Mouse (Mus musculus) right cerebral cortex, postnatal 10 days (tissue): ENCODE measurements around the gene Btrc.
"Not testable (repeated sequence)": the region's sequence is repeated elsewhere in the genome, so short reads cannot be mapped to it uniquely, and the experiment has no call there.

ENCODE experiments used
- DNase-seq, 2 experiments: peaks; one replicate each; pipeline ENCODE4 v3.0.0; 2021; ENCODE audit warnings: low spot score in 2 of 2

Btrc gene

DNA sequence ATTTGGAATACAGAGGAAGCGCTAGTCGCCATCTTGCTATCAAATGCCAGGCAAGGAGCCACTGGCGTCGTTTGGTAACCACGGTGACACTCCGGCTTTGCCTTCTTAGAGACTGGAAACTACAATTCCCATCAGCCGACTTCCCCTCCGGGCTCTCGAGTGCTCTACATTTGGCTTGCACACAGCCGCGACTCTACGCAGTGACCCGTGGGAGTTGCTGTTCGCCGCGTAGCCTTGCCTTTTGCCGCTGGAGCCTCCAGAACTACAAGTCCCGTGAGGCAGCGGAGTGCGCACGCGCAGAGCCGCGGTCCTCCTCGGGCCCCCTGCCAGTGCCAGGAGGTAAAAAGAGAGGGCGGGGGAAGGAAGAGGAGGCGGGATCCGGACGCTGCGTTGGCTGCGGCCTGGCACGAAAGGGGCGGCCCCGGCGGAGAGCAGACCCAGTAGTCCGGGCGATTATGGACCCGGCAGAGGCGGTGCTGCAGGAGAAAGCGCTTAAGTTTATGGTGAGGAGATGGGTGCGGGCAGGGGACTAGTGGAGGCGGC lies at the start of gene Btrc:
TSS of gene Btrc (plus strand) at position 351 of the 543 bp plus-strand sequence.
- DNase-seq, result peak; percentile 100

DNA sequence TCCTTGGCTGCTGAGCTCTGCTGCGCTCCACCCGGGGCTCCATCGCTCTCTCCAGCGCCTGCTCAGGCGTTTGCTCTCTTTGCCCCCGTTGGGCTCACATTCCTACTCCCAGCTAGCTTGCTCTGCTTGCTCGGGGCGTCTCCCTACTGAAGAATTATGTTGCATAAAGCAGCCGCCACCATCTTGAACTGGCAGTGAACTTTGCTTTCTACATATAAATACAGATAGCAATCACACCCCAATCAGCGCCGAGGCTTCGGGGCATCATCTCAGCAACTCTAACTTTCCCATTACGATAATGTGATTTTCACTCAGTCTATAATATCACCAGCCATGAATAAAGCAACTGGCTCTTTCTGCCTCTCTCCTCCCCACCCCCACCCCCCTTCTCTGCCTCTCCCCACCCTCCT lies 46.1 kb upstream of the Btrc start:
- no peak for DNase-seq

DNA sequence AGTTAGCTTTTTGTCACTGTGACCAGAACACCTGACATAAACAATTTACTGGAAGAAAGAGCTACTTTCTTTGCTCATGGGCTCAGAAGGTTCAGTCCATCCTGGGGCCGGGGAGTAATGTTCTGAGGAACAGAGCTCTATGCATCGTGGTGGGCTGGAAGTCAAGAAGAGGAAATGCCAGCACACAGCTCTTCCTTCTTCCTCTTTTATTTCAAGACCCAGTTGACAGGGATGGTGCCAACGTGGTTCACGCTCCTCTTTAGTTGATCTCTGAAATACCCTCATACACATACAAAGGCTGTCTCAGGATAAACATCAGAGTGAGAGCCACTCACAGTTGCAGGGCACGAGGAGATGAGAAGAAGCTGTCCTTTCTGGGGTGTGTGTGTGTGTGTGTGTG lies 42.5 kb upstream of the Btrc start:
- no peak for DNase-seq

DNA sequence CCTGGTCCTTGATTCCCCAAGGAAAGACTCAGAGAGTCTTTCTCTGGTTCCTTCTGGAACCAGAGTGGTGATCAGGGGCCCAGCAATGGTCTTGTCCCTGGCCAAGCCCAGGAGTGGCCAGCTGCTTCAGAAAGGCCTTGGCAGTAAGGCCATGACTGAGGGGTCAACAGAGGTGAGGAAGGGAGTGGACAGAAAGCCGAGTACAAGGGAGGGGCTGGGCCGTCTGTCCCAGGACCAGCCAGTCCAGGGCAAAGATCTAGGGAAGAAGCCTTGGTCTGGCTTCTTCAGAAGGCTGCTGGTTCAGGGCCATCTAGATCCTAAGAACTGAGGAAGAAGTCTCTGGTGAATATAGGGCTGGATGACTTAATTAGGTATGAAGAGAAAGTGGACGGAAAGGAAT lies 34.5 kb upstream of the Btrc start:
- no peak for DNase-seq

DNA sequence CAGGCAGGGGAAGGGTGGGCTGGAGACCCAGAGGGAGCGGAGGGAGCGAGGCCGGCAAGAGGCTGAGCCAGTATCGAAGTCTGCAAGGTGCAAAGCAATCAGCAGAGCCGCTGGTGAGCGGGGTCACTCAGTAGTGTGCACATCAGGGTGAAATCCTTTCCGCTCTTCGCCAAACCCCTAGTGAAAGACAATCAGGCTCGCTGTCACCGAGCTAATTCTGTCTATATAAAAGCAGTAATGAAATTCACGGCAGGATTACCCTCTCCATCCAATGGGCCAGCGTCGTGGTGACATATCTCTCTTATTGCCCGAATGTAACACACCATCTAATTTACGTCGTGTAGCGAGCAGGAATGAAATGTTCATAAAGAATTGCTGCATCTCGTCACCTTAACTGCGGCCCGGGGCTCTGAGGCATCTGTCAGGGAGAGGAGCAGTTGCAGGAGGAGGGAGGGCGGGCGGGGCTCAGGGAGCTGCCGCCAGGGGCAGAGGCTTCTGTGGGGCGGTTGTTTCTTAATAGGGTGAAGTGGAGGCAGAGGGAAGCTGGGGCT lies 33.7 kb upstream of the Btrc start:
- DNase-seq, result no peak

DNA sequence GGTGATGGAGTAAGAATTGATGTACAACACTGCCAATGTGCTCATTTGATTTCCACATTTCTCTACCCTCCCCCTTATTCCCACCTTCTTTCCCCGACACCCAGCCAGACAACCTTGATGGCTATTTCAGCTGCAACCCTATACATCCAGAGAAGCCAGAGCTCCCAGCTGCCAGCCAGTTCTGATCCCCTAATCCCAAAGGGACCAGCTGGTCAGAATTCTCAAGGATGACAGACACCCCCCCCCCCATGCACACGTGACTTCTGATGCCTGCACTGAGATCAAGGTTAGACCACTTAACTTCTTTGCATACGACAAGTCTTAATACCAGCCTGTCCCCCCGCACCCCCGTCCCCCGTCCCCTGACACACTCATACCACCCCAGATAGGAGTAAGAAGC lies 26.8 kb upstream of the Btrc start:
- DNase-seq, result no peak

DNA sequence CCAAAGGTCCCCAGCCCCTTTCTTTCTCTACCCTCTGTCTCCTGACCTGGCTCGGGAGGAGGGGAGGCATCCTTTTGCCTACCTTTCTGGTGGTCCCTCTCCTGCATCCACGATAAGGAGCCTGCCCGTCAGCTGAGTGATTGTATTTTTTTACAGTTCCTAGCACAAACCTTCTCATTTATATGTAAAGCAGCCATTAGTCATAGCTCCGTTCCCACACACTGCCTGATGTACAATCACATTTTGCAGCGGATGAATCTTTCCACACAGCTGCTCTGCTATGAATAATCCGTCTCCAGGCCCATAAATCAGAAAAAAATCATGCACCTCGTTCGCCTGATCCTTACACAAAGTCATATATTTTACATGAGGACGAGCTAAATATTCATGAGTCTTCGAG lies 25.4 kb upstream of the Btrc start:
- DNase-seq, result peak in 1 of 2 experiments; percentile 60

DNA sequence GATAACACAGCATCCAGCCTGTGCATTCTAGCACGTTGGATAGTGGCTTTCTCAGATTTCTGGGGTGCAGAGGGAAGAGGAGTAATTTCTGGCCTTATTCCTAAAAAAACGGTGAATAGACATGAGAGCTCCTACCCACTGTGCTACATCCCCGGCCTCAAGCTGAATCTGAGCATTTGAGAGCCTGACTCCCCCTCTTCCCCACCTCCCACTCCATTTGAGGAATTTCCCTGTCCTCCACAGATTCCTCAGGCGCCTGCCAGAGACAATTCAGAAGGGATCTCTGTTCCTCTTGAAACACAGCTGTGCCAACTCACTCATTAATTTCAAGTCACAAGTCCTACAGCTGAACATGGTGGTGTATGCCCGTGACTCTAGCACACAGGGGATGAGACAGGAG lies 19.6 kb upstream of the Btrc start:
- DNase-seq, result no peak

DNA sequence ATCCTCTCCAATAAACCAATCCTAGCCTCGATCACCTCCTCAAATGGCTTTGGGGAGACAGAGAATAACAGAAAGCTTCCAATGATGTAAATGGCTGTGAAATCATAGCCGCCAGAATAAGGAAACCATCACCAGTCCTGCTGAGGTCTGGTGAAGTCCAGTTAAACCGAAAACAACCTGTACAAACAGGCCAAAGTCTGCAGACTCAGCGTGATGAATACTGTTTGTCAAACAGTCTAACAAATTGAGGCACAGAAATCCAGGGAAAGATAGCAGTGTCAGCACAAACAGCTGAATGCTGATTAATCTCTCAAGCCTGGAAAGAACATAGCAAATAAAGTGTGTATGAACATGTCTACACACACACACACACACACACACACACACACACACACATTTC lies 15.3 kb upstream of the Btrc start:
- DNase-seq, result no peak

DNA sequence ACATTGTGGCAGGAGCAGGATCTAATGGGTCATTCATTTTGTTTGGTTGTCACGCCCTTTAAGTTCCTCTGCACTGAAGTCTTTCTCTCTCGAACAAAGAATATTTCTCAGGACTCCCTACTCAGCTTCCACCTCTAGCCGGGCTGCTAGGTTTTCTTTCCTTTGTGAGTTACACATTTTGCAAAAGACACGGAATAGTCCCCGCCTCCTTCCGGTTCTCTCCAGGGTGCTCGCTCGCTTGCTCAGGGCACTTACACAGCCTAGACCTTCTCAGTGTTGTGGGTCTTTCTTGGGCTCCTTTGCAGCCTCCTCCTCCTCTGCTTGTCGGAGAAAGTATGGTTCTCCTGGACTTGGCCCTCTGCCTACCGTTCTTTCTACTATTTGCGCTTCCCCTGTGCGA lies 13.1 kb upstream of the Btrc start:
- DNase-seq, result no peak

DNA sequence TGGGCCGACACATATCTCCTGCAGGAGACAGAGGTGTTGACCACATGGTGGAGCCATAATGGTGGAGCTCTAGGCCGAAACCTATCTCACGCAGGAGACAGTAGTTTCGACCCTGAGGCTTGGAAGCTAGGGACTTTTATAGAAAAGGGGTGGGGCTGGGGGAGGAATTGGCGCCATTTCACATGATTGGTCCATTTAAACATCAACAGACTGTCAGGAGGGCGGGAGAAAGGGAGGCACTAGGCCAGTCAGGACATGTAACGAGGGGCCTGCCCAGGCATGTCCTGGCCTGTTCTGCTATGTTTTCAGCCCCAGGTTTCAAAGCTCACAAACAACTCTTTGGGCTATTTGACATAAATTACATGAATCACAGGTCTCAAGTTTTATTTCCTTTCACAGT lies 10.8 kb upstream of the Btrc start:
- DNase-seq, result not testable (repeated sequence)

DNA sequence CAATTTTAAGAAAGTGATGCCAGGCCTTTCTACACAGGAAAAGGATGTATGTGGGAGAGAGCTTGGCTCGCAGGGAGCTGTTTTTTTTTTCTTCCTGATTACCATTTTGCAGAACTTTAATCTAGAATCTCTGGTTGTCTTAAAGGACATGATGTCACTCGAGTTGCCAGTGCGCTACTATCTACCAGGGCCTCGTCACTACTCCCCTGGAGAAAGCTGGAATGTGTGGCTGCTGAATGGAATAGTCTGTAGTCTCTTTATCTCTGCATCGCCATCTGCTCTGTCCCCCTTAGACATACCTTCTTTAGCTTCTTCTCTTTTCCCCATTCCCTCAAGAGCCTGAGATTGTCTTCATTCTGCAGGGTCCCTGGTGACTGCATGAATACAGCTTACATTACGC lies 7.9 kb upstream of the Btrc start:
- no peak for DNase-seq

DNA sequence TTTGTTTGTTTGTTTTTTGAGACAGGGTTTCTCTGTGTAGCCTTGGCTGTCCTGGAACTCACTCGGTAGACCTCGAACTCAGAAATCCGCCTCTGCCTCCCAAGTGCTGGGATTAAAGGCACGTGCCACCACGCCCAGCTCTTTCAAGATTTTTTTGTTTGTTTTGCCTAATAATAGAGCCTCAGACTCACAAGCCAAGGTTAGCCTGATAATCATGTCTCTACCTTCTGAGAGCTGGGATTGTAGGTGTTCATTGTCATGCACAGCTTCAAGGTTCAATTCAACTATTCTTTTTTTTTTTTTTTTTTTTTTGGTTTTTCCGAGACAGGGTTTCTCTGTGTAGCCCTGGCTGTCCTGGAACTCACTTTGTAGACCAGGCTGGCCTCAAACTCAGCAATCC lies 6.7 kb upstream of the Btrc start:
- DNase-seq, result not testable (repeated sequence)

DNA sequence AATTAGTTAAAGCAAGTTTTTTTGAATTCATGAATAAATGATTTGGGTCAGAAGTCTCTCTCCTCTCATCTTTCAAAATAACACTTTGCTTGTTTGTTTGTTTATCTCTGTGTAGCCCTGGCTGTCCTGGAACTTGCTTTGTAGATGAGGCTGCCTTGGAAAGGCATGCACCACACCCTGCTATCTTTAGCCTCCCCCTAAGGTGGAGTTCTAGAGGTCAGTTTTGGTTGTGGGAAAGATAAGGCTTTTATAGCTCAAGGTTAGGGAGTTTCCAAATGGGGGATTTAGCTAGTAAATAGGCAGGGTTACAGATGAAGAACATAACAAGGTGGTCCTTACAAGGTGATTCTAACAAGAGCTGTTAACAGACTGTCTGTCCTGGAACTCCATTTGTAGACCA lies 3.0 kb upstream of the Btrc start:
- no peak for DNase-seq

DNA sequence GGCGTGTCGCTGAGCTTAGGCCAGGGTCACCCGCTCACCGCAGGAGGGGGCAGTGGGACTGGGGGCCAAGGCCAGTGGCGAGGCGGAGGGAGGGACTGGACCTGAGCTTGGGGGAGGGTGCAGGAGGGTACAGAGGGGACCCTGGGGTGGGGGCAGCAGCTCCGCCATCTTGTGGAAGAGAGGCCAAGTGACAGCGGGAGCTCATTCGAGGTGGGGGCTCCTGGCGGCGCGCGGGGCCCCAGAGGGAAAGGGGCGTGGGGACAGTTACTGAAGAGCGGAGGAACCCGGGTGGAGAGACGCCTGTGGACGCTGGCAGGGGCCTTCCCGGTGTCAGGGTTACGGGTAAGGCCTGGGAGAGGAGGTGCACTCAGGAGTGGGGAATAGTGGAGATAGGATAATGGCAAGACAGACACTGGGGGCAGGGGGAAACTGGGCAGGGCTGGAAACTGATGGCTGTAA lies 428 bp downstream of the Btrc start:
- DNase-seq, result no peak

DNA sequence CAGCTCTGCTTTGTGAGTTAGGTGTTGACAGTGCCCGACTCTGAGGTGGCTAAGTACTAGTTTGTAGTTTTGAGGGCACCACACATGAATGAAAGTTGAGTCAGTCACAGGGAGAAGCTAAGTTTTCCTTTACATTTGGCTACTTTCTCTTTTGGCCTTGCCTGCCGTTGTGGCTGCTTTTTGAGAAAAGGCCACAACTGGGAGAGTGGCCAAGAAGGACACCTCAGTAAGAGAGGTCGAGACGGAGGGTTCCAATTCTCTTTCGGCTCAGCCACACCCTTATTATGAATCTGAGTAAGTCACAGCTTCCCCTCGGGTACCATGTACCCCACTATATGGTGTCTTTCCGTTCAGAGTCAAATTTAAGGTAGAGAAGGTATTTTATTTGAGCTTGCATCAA lies 3.1 kb downstream of the Btrc start:
- no peak for DNase-seq

DNA sequence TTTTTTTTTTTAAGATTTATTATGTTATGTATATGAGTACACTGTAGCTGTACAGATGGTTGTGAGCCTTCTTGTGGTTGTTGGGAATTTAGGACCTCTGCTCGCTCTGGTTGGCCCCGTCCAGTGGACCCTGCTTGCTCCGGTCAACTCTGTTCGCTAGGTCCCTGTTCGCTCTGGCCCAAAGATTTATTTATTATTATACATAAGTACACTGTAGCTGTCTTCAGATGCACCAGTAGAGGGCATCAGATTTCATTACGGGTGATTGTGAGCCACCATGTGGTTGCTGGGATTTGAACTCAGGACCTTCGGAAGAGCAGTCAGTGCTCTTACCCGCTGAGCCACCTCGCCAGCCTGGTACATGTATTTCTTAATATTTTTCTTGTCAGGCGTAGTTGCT lies 21.3 kb downstream of the Btrc start:
- not testable (repeated sequence) for DNase-seq

DNA sequence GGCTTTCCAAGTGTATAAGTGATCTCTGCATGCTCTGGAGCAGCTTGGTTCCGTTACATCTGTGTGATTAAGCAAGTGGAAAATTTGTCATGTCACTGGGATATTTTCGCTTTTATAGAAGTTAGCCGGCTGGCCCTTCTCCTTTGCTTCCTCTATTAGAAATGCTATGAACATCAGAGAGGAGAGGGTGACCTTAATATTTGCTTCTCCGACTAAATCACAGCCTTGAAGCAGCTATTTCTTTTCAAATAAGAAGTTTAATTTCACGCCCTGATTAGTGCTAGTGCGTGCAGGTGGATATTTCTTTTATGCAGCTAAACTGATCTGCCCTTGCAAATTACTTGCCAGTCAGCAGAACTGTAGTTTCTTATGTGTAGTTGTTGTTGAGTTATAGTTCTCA lies 25.0 kb downstream of the Btrc start:
- DNase-seq, result no peak

DNA sequence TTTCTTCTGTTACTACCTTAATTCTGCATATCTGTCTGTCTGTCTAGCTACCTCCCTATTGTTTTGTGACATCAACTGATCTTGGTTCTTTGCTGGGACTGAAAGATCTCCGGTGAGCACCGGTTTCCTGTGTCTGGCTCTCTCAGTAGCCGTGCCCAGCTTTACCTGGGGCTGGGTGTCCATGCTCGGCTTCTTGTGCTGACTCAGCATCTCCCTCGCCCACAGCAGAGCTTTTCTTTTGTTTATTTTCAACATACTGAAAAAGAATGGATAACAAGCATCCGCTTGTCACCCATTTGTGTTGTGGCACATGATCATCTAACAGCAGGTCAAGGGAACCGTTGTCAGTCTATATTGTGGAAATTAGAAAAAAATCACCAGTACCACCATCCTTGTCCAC lies 30.5 kb downstream of the Btrc start:
- DNase-seq, result no peak

DNA sequence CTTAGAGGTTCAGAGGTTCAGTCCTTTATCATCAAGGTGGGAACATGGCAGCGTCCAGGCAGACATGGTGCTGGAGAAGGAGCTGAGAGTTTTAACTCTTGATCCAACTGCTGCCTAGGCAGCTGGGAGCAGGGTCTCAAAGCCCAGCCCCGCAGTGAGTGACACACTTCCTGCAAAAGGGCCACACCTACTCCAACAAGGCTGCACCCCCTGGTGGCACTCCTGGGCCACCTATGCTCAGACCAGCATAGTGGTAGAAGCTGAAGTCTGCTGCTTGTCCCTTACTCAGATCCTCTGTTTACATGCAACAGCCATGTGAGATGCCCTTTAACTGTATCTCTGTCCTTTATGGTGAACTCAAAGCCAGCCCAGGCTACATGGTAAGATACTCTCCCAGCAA lies 47.5 kb downstream of the Btrc start:
- DNase-seq, result no peak

DNA sequence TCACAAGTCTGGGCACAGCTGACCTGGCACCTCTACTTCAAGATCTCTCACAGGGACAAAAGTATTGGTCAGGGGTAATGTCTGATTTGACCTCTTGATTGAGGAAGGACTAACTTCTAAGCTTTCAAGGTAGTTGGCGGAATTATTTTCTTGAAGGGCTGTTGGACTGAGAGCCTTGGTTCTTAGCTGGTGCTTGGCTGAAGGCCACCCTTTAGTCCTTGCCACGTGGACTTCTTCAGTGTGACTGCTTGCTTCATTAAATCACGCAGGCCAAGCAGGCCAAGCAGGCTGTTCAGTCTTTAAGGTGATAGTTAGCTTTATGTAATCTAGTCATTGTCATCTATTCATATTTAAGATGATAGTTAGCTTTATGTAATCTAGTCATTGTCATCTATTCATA lies 49.2 kb downstream of the Btrc start:
- no peak for DNase-seq

DNA sequence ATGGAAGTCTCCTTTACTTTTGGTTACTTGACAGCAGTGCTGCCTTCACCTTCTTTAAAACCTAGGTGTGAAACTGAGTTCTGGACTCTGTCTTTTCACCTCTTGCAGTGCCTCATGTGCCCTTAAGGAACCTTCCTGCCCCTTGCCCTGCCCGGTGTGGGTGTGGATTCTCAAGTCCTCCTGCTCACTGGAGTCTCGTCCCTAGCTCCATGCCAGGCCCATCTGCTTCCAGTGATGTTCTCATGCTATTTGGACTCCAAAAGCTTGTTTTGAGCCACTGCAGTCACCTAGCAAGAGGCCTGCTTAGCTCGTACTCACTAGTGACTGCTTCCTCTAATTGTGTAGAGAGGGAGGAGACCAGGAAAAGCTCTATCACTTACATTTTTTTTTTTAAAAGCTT lies 50.4 kb downstream of the Btrc start:
- DNase-seq, result no peak

DNA sequence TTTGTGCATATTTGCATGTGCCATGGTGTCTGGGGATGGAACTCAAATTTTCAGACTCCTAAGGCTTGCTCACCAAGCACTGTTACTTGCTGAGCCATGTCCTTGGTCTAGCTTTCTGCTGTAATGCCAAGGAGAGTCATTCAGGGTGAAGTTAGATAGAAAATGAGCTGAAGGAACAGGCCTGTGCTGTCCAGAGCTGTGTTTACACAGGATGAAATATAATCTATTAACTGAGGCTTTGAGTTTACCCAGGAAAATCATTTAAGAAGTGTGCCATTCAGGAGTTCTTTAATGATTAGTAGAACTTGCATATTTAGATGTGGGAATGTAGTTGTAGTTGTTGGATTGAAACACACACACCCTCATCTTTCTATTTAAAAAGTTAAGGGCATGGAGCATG lies 54.1 kb downstream of the Btrc start:
- DNase-seq, result no peak

DNA sequence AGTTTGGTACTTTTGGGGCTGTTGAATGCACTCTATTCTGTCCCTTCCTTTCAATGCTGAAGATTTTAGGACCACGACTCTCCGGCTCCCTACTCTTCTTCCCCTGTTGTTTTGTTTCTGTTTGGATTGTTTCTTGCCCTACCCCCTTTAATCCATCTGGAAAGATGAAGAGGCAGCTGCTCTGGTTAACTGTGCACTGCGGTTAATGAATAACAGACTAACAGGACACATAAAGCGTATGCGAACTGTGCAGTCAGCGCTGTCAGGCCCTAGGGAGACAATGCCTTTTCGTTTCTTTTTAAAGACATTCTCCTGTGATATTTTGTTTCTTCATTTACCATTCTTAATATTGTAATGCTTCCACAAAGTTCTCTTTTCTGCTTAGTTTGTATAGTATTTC lies 58.7 kb downstream of the Btrc start:
- DNase-seq, result no peak
